Mouse (Mus musculus) heart, embryonic 10.5 days (tissue): ENCODE results near the gene Enpp1. TPM values are rescaled to one million over a fixed set of nuclear protein-coding genes. Genes with fewer than 3 reads are reported as not detected.

Experiments
- DNase-seq: peaks from one replicate; pipeline ENCODE4 v3.0.0-alpha.2; 2017; ENCODE audit warnings: low spot score
- H3K27ac ChIP-seq: fragments of 300-500 bp; sonication (generic); 2 replicates; pipeline ENCODE4 v1.5.1; 2016; ENCODE audit warnings: mild to moderate bottlenecking
- H3K27me3 ChIP-seq: fragments of 300-500 bp; sonication (generic); 2 replicates; pipeline ENCODE4 v1.6.1; 2016; ENCODE audit warnings: mild to moderate bottlenecking; ENCODE audit not compliant: poor library complexity, insufficient read depth, severe bottlenecking
- H3K36me3 ChIP-seq: fragments of 300-500 bp; sonication (generic); 2 replicates; pipeline ENCODE4 v1.6.1; 2016; ENCODE audit warnings: mild to moderate bottlenecking, moderate library complexity
- H3K4me1 ChIP-seq: fragments of 300-500 bp; sonication (generic); 2 replicates; pipeline ENCODE4 v1.6.1; 2016; ENCODE audit warnings: mild to moderate bottlenecking
- H3K4me3 ChIP-seq: fragments of 300-500 bp; sonication (generic); 2 replicates; pipeline ENCODE4 v1.5.1; 2016; ENCODE audit warnings: mild to moderate bottlenecking, moderate library complexity
- H3K9me3 ChIP-seq: fragments of 300-500 bp; sonication (generic); 2 replicates; pipeline ENCODE4 v1.6.1; 2016; ENCODE audit warnings: mild to moderate bottlenecking, moderate library complexity
- WGBS: fragments of 180-500 bp; shearing (Covaris S2); methylation state at CpG from one replicate; pipeline ENCODE4 v1.1.7; 2016; 5-methylcytosine and 5-hydroxymethylcytosine counted together
- polyA plus RNA-seq: library from polyadenylated mRNA; unstranded; fragments of >200 nt; fragmentation: Nextera tagmentation; extraction: Ambion mirVana; gene quantifications from 2 replicates; pipeline ENCODE4 v1.2.1, GENCODE M21; 2016

The Enpp1 gene
- polyA plus RNA-seq, 1 experiment from 2014 or later = 4.2 TPM

DNA sequence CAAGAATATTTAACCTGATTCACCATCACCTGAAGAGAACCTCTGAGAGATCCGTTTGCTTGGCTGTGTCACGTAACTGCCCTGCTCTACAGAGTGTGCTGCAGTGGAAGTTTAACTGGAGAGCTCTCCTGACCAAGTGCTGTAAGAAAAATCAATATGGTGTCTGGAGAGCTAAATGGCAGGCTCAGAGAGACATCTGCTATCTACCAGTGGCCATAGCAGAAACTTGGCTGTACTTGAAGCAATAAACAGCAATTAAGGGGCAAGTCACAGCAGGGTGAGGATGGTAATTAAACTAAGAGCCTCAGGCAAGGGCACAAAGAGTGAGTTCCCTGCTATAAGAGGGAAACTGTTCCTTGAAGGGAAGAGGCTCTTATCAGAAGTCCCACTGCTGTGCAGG, 9.3 kb downstream of the Enpp1 start:
- H3K36me3 ChIP-seq = no peaks in the 10 kb centered on the region
- peaks cover 9% of the 10 kb centered on the region; the same call in 1 of the 2 replicates for H3K4me1 ChIP-seq
- H3K9me3 ChIP-seq = no peaks in the 10 kb centered on the region
- H3K27ac ChIP-seq = no peak overlapping the region
- DNase-seq = peak; percentile 30
- no peaks in the 10 kb centered on the region for H3K27me3 ChIP-seq
- 77% methylated on average over 2 of the region's 2 CpGs for WGBS
- H3K4me3 ChIP-seq = no peak overlapping the region

DNA sequence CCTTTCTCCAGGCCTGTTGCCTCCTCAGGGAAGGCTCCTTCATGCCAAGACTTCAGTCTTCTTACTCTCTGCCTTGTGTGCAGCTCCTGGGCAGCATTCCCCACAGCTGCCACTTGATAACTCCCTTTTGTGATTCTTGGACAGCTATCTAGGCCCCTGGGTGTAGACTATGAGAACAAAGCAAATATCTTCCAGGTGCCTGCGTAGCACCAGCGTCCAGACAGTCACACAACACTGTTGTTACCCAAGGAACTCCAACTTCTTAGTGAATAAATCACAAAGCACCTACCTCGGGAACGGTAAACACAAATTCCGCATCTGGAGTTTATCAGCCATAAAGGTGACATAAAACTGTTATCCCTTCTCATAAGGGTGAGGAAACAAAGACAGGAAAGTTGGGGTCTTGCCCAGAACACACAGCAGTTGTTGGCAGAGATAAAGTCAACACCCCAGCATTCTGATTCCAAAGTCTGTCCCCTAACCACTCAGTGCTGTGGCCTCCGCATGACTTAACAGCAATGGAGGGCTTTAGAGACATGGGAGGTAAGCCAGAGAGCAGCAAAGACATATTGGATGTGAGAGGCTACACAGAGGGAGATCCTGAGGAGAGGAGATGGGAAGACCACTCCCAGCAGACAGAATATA, 13.7 kb downstream of the Enpp1 start:
- Histone ChIP-seq H3K9me3 (no peaks in the 10 kb centered on the region), H3K4me3 (no peak overlapping the region), H3K4me1 (peaks cover 9% of the 10 kb centered on the region; the same call in 1 of the 2 replicates), H3K27ac (no peak overlapping the region), H3K36me3 (no peaks in the 10 kb centered on the region), H3K27me3 (no peaks in the 10 kb centered on the region)
- 75% methylated on average over 6 of the region's 6 CpGs for whole genome bisulfite sequencing
- peak; percentile 63 for DNase-seq

DNA sequence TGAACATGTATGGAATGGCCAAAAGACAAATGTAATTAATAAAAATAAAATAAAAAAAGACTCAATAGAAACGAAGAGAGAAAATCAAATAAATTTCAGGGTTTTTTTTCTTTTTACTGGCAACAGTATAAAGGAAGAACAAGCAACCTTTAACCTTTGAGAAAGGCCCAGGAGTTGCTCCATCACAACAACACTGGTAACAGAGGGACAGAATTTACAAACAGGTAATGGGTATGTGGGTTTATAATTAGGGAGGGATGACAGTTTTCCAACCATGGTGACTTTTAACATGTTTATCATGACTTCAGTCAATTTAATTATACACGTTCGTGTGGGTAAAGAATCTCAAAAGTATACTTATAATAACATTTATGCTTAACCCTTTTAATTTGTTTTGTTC, 15.2 kb downstream of the Enpp1 start:
- 81% methylated on average over 3 of the region's 3 CpGs for WGBS
- Histone ChIP-seq H3K9me3 (no peaks in the 10 kb centered on the region), H3K27me3 (no peaks in the 10 kb centered on the region), H3K4me1 (peaks cover 6% of the 10 kb centered on the region; the same call in 1 of the 2 replicates), H3K4me3 (no peak overlapping the region), H3K27ac (no peak overlapping the region), H3K36me3 (no peaks in the 10 kb centered on the region)
- no peak for DNase-seq

DNA sequence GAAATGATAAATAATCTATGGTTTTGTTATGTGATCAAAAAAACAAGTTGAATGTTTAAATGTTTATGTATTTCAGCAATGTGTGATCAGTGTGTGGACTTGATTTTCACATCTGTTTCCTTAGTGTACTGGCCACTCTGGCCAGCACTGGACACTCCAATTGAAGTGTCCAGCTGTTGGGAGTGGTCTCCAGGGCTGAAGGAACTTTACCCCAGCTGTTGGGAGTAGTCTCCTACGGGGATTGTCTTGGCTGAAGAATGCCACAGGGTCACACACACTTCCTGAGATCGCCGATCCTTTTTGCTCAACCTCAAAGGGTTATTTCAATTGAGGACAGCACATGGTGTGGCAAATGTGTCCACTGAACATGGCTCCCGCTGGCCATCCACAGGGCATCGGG, 16.2 kb downstream of the Enpp1 start:
- no peaks in the 10 kb centered on the region for H3K36me3 ChIP-seq
- no peaks in the 10 kb centered on the region for H3K9me3 ChIP-seq
- no peak for DNase-seq
- peaks cover 6% of the 10 kb centered on the region; the same call in 1 of the 2 replicates for H3K4me1 ChIP-seq
- H3K27me3 ChIP-seq = no peaks in the 10 kb centered on the region
- 79% methylated on average over 5 of the region's 5 CpGs for WGBS
- no peak overlapping the region for H3K4me3 ChIP-seq
- no peak overlapping the region for H3K27ac ChIP-seq

DNA sequence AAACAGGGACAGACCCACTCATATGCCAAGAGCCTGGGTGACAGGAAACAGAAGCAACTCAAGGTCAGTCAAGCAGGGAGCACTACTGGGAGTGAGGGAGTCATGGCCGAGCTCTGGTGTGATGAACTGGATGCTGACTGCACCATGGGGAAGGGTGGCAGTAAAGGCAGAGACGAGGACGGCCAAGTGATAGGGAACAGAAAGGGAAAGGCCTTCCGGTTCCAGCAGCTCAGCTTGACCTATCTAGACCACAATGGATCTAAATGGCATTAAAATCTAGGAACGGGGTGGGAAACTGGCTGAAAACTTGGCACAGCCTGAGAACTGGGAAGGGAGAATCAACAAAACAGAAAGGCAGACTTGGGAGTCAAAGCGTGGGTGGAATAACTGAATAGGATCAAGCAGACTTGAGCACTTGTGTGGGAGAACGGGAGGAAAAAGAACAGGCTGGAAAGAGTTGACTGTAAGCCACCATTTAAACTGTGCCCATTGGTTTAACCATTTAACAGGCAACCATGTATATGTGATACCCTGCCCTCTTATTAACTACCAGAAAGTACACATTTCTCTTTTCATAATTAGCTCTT, 29.3 kb downstream of the Enpp1 start:
- Histone ChIP-seq H3K27ac (no peak overlapping the region), H3K36me3 (0 out of 2 replicates have a peak, but pooled peaks cover 2% of the 10 kb centered on the region), H3K4me3 (no peak overlapping the region), H3K4me1 (no peaks in the 10 kb centered on the region), H3K27me3 (no peaks in the 10 kb centered on the region), H3K9me3 (no peaks in the 10 kb centered on the region)
- no peak for DNase-seq
- WGBS = 84% methylated on average over 7 of the region's 7 CpGs

DNA sequence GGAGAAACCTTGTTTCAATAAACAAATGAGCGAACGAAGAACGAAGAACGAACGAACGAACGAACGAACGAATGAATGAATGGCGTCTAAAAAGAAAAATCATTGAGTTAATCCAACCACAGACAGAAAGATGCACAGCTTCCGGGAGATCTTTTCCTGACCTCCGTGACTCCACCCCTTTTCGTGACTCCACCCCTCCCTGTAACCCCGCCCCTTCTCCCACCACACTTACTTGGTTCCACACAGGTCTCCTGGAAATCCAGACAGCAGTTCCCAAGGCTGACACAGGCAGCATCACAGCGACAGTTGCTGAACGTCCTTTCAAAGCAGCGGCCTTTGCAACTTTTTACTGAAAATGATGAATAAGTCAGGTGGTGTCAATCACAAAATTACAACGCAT, 34.3 kb downstream of the Enpp1 start:
- Histone ChIP-seq H3K27me3 (no peaks in the 10 kb centered on the region), H3K27ac (no peak overlapping the region), H3K4me3 (no peak overlapping the region), H3K36me3 (0 out of 2 replicates have a peak, but pooled peaks cover 2% of the 10 kb centered on the region), H3K9me3 (no peaks in the 10 kb centered on the region), H3K4me1 (no peaks in the 10 kb centered on the region)
- 87% methylated on average over 18 of the region's 18 CpGs for WGBS
- no peak for DNase-seq

DNA sequence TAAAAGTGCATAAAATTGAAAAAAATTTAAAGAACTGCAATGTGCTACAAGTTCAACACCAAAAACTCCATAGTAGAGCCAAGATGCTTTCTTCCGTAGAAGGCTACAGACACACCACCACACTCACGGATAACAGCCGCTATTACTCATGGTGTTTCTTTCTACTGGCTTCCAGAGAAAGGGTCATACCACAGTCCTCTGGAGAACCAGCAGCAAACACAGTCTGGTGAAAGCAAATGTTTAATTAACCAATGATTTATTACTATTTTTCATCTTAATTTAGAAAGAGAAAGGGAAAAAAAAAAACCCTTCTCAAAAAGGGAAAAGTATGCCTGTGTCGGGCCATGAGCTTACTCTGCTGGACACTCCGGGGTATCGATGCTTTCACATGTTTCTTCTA, 37.7 kb downstream of the Enpp1 start:
- no peaks in the 10 kb centered on the region for H3K9me3 ChIP-seq
- no peak for DNase-seq
- 82% methylated on average over 6 of the region's 6 CpGs for WGBS
- 0 out of 2 replicates have a peak, but pooled peaks cover 2% of the 10 kb centered on the region for H3K36me3 ChIP-seq
- no peaks in the 10 kb centered on the region for H3K27me3 ChIP-seq
- no peaks in the 10 kb centered on the region for H3K4me1 ChIP-seq
- no peak overlapping the region for H3K4me3 ChIP-seq
- no peak overlapping the region for H3K27ac ChIP-seq

DNA sequence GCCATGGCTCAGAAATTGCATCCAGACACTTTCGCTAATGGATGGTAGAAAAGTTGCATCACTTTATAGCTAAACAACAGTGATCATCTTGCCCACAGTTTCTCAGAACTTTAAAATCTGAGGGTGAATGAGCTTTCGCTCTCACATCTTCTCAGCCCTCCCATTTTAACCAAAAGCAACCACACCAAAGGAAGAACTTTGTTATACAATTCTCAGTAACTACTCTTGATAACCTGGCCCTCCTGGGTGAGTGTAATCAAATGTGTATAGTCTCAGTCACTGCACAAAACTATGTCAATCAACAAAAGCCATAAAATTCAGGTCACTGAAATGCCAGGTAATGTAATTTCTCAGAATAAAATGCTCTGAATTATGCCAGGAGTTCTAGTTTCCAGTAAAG, 39.0 kb downstream of the Enpp1 start:
- no peak overlapping the region for H3K27ac ChIP-seq
- H3K36me3 ChIP-seq = 0 out of 2 replicates have a peak, but pooled peaks cover 2% of the 10 kb centered on the region
- no peaks in the 10 kb centered on the region for H3K9me3 ChIP-seq
- no peak overlapping the region for H3K4me3 ChIP-seq
- H3K27me3 ChIP-seq = no peaks in the 10 kb centered on the region
- DNase-seq = no peak
- H3K4me1 ChIP-seq = no peaks in the 10 kb centered on the region
- WGBS = 84% methylated on average over 2 of the region's 2 CpGs

DNA sequence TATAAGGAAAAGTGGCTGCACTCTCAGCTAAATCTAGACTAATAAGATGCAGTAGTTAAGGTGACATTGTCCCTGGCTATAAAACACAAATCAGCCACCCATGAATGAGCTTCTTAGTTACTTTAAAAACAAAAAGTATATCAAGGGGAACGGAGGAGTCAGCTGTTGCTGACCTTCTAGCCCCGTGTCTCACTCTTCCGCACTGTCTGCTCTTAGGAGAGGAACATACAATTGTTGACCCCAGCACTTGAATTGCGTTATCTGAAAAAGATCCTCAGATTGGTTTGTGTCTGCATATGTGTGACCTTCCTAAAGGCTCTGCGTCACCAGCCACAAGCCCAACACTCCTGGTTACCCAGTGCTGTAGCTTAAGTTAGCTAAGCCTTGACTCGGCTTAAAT, 41.4 kb downstream of the Enpp1 start:
- Histone ChIP-seq H3K27ac (no peak overlapping the region), H3K27me3 (no peaks in the 10 kb centered on the region), H3K4me3 (no peak overlapping the region), H3K9me3 (no peaks in the 10 kb centered on the region), H3K4me1 (no peaks in the 10 kb centered on the region), H3K36me3 (no peaks in the 10 kb centered on the region)
- WGBS = 79% methylated on average over 6 of the region's 6 CpGs
- no peak for DNase-seq

DNA sequence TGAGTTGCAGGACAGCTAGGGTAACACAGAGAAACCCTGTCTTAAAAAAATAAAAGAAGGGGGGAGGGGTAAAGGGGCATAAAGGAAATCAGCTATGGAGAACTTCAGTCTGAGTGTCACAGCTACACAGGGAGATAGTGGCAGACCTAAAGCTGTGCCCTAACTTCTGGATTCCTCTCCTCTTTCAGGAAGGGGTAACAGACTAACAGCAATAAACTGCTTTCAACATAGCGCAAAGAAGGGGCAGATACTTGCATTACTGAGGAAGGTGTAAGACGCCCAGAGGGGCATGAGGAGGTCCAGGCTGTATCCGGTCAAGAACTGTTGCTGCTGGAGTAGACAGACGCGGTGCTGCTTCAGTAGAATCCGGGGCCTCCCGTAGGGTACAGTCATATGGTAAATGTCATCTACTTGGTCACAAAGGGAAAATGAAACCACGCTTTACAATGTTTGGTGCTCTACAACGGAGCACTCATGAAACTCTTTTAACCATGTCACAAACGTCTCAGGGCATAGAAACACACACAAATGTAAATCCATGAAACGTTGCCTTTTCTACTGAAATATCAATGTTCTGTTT, 60.9 kb downstream of the Enpp1 start:
- H3K27ac ChIP-seq = no peak overlapping the region
- no peak overlapping the region for H3K4me3 ChIP-seq
- no peaks in the 10 kb centered on the region for H3K9me3 ChIP-seq
- H3K4me1 ChIP-seq = no peaks in the 10 kb centered on the region
- no peak for DNase-seq
- WGBS = 89% methylated on average over 11 of the region's 11 CpGs
- H3K36me3 ChIP-seq = no peaks in the 10 kb centered on the region
- no peaks in the 10 kb centered on the region for H3K27me3 ChIP-seq

DNA sequence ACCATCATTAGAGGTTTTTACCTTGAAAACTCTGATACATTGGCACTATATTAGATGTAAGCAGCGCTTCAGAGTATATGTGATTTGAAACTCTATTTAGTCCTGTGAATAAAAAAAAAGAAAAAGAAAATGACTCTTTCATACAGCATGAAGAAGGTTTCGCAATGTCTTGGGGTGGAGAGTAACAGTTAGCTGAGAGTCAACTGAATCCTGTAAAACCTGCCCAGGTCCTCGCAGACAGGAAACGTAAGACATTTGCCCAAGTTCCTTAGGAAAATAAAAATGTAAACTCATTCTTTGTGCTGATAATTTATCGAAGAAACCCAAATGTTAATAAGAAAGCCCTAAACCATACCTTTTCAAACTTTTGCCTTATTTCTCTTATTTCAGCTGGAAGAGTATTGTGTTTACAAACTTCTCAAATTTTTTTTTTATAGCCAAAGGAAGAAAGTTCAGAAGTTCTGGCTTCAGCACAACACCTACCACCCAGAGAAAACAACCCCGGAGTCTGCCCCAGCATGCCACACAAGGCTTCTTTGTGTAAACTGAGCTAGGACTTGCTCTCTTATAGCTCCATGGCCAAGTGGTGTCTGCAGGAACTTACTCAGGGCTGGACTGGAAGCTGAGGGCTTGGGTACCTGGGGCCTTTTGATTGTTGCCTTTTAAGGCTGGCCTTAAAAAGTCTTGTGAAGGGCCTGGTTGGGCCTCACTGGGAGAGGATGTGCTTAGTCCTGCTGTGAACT, 63.8 kb downstream of the Enpp1 start:
- H3K27ac ChIP-seq = no peak overlapping the region
- no peak overlapping the region for H3K4me3 ChIP-seq
- H3K27me3 ChIP-seq = no peaks in the 10 kb centered on the region
- no peak for DNase-seq
- H3K9me3 ChIP-seq = no peaks in the 10 kb centered on the region
- WGBS = 89% methylated on average over 6 of the region's 6 CpGs
- no peaks in the 10 kb centered on the region for H3K36me3 ChIP-seq
- H3K4me1 ChIP-seq = no peaks in the 10 kb centered on the region

DNA sequence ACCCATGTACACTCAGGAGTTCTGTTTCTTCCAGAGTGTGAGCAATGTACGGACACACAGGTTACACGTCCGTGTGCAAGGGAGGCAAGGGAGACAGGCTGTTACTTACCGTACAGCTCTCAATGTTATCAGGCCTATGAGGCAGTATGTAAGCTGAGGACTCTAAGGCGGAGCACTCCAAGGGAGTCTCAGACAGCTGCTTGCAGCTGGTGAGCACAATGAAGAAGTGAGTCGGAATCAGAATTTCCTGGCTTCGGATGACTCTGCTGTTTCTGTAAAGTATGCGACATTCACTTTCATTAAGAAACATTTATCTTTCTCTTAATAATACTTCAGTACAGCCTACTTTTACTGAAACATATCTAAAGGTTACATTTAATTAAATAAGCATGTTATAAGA, 66.8 kb downstream of the Enpp1 start:
- no peak for DNase-seq
- 0 out of 2 replicates have a peak, but pooled peaks cover 5% of the 10 kb centered on the region for H3K4me1 ChIP-seq
- no peak overlapping the region for H3K27ac ChIP-seq
- 89% methylated on average over 8 of the region's 8 CpGs for WGBS
- no peak overlapping the region for H3K4me3 ChIP-seq
- H3K36me3 ChIP-seq = no peaks in the 10 kb centered on the region
- H3K9me3 ChIP-seq = no peaks in the 10 kb centered on the region
- no peaks in the 10 kb centered on the region for H3K27me3 ChIP-seq
